Comparison of ENCODE assay signal across 7 mouse cellular contexts in the genomic region with DNA sequence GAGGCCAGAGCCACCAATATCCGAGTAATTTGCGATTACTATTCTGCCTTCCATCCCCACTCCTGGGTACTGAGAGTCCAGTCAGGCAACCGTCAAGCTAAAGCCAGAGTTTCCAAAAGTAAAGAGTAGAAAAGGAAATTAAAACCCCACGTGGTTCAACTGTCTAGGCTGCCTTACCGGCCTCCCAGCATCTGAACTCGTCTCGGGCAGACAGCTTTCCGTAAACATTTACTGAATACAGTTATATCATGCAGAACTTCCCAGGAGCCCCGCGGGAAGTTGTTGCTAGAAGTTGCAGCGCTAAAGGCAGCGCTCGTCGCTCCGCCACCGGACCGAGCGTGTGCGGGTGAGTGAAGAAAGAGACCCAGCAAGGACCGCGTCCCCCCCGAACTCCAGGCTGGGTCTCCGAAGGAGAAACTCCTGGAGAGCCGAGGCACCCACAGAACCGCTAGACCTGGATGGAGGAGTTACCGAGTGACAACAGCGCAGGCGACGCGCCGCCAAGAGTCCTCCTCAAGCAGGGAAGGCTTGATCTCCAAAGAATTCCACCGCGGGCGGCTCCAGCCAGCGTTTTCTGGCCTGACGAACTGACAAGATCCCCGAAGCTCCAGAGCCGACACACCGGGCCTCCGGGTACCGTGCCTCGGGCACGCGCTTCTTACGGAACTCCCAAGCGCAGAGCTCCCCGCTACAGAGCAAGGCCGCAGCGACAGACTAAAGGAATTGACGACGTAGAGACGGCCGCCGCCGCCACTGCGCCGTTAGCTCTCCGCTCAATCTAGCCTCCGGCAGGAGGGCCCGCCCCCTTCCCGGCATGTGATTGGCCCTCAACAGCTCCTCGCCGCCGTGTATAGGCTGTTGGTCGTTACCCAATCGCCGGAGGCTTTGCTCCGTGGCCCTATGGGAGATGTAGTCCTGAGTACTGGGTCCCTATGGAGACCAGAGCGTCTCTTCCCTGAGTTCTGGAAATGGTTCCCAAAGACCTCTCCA. TPM values are rescaled to one million over a fixed set of nuclear protein-coding genes. Genes with fewer than 3 reads are reported as not detected.
DNase-seq lines count a peak whose midpoint lies in the region; ATAC-seq lines count a peak whose summit lies in the region.

A gene (minus strand): TSS at position 723 of the 990 bp plus-strand sequence.

- 0 out of 2 replicates have a peak, but pooled peaks cover 10% of the 10 kb centered on the region for H3K4me1 ChIP-seq in intestine, embryonic 15.5 days (replicated peaks)
- H3K4me1 ChIP-seq in midbrain, embryonic 10.5 days: peaks cover 17% of the 10 kb centered on the region

- ATAC-seq in intestine, embryonic 15.5 days: peak; percentile 100

- peak within 1 kb of the TSS; percentile 91 for H3K27ac ChIP-seq in intestine, embryonic 15.5 days
- peak within 1 kb of the TSS; percentile 91 for H3K27ac ChIP-seq in midbrain, embryonic 10.5 days (replicated peaks)

- no peaks in the 10 kb centered on the region for H3K27me3 ChIP-seq in intestine, embryonic 15.5 days (replicated peaks)
- no peaks in the 10 kb centered on the region for H3K27me3 ChIP-seq in midbrain, embryonic 10.5 days (ENCODE audit: low read depth, poor library complexity, severe bottlenecking)

- H3K4me2 ChIP-seq in intestine, embryonic 15.5 days (replicated peaks): peak within 1 kb of the TSS; percentile 66

- H3K4me3 ChIP-seq in intestine, embryonic 15.5 days (replicated peaks): peak within 1 kb of the TSS; percentile 82
- H3K4me3 ChIP-seq in midbrain, embryonic 10.5 days: peak within 1 kb of the TSS; percentile 79

- under 1% methylated on average over 69 of the region's 69 CpGs for WGBS in intestine, embryonic 15.5 days
- under 1% methylated on average over 69 of the region's 69 CpGs for WGBS in midbrain, embryonic 10.5 days

- H3K9ac ChIP-seq in intestine, embryonic 15.5 days: peak within 1 kb of the TSS; percentile 83

- intact Hi-C loops in gastrocnemius, postnatal 36 days (cut with DNase I): no loop called here
- intact Hi-C loops in left cerebral cortex, postnatal 25 days (cut with DNase I): loop anchor here (5.0 kb wide), 1 partner anchor 45 kb away; no protein-coding TSS in a partner anchor

- DNase-seq in adrenal gland, adult 2 months: peak; percentile 97
- peak; percentile 89 for DNase-seq in embryo, embryonic 11.5 days (ENCODE audit: low read depth, low spot score)
- DNase-seq in gastrocnemius, postnatal 36 days: peak; percentile 85 to 93
- DNase-seq in left cerebral cortex, postnatal 25 days (ENCODE audit: low spot score in 2 of 2): peak; percentile 94 to 99
- peak; percentile 95 for DNase-seq in midbrain, embryonic 10.5 days (ENCODE audit: low spot score)
- DNase-seq in right cerebral cortex, postnatal 4 days: peak; percentile 94

- H3K9me3 ChIP-seq in intestine, embryonic 15.5 days: no peaks in the 10 kb centered on the region
- H3K9me3 ChIP-seq in midbrain, embryonic 10.5 days (replicated peaks): peaks cover 16% of the 10 kb centered on the region; the same call in 1 of the 2 replicates

- no peaks in the 10 kb centered on the region for H3K36me3 ChIP-seq in intestine, embryonic 15.5 days
- peaks cover 11% of the 10 kb centered on the region for H3K36me3 ChIP-seq in midbrain, embryonic 10.5 days

RNA-seq across cellular contexts. Expression of the gene that starts here (rescaled TPM):
- 10 to 100 TPM; 16.1 to 21.4 TPM for total RNA-seq in adrenal gland, adult 2 months (2021)
- 5.9 and 6.3 TPM in 2 replicates for polyA plus RNA-seq in adrenal gland, adult 2 months (2012; rRNA removed)
- total RNA-seq in gastrocnemius, postnatal 36 days (2021): 10 to 100 TPM; 14.0 to 14.8 TPM
- 7.8 and 8.8 TPM in 2 replicates for polyA plus RNA-seq in intestine, embryonic 15.5 days (2015; fragmentation: Nextera tagmentation; extraction: Ambion mirVana)
- 10 to 100 TPM; 17.3 to 18.7 TPM for total RNA-seq in left cerebral cortex, postnatal 25 days (2021)
- 15.0 and 16.5 TPM in 2 replicates for polyA plus RNA-seq in midbrain, embryonic 10.5 days (2016; fragmentation: Nextera tagmentation; extraction: Ambion mirVana)

Comparison
In these comparisons a context has a peak if more than half of its experiments do, and no peak if none do; other contexts are left out.
1. Peak in every context shown above with its lines: DNase-seq, ATAC-seq, H3K4me3 ChIP-seq and H3K27ac ChIP-seq.